Mouse (Mus musculus): ENCODE measurements around the gene Senp1.

The Senp1 gene

GRCm38 (mm10) chr15:98048918-98049700 lies 44.4 kb downstream of the Senp1 start:
- DNase-seq (ENCODE audit: low read depth, low spot score): no peak

- DNase-seq (ENCODE audit: low read depth, low spot score): no peak
These were observed 49.2 kb downstream of the Senp1 start for GRCm38 (mm10) chr15:98044387-98044786.

- DNase-seq (ENCODE audit: low read depth, low spot score): no peak
These were observed 49.6 kb downstream of the Senp1 start for GRCm38 (mm10) chr15:98043967-98044366.

- no peak for DNase-seq (ENCODE audit: low read depth, low spot score)
These were observed 51.0 kb downstream of the Senp1 start for GRCm38 (mm10) chr15:98042508-98042907.

- no peak for DNase-seq (ENCODE audit: low read depth, low spot score)
These were observed 53.9 kb downstream of the Senp1 start for GRCm38 (mm10) chr15:98039682-98040081.

GRCm38 (mm10) chr15:98036578-98036977 lies 57.0 kb downstream of the Senp1 start:
- DNase-seq (ENCODE audit: low read depth, low spot score): no peak

- no peak for DNase-seq (ENCODE audit: low read depth, low spot score)
These were observed 58.3 kb downstream of the Senp1 start for GRCm38 (mm10) chr15:98035076-98035755.

GRCm38 (mm10) chr15:98033233-98033748 lies 60.3 kb downstream of the Senp1 start:
- DNase-seq (ENCODE audit: low read depth, low spot score): no peak

GRCm38 (mm10) chr15:98029798-98030197 lies 63.7 kb downstream of the Senp1 start:
- DNase-seq (ENCODE audit: low read depth, low spot score): no peak

GRCm38 (mm10) chr15:98026967-98027904 lies 66.3 kb downstream of the Senp1 start:
- DNase-seq (ENCODE audit: low read depth, low spot score): no peak

GRCm38 (mm10) chr15:98025611-98026010 lies 67.9 kb downstream of the Senp1 start:
- DNase-seq (ENCODE audit: low read depth, low spot score): no peak

- no peak for DNase-seq (ENCODE audit: low read depth, low spot score)
These were observed 70.4 kb downstream of the Senp1 start for GRCm38 (mm10) chr15:98023137-98023536.

GRCm38 (mm10) chr15:98021886-98022285 lies 71.7 kb downstream of the Senp1 start:
- peak; percentile 80 for DNase-seq (ENCODE audit: low read depth, low spot score)

- no peak for DNase-seq (ENCODE audit: low read depth, low spot score)
These were observed 74.5 kb downstream of the Senp1 start for GRCm38 (mm10) chr15:98019047-98019446.

GRCm38 (mm10) chr15:98017925-98018324 lies 75.6 kb downstream of the Senp1 start:
- no peak for DNase-seq (ENCODE audit: low read depth, low spot score)

GRCm38 (mm10) chr15:98012810-98013209 lies 80.7 kb downstream of the Senp1 start:
- DNase-seq (ENCODE audit: low read depth, low spot score): no peak

GRCm38 (mm10) chr15:98005181-98005580 lies 88.4 kb downstream of the Senp1 start:
- DNase-seq (ENCODE audit: low read depth, low spot score): no peak

- no peak for DNase-seq (ENCODE audit: low read depth, low spot score)
These were observed 88.8 kb downstream of the Senp1 start for GRCm38 (mm10) chr15:98004740-98005159.

GRCm38 (mm10) chr15:98003822-98004739 lies 89.5 kb downstream of the Senp1 start, which contains the start of gene Col2a1:
Gene Col2a1, minus strand, starts transcription at chr15:98004695.
- peak; percentile 82 for DNase-seq (ENCODE audit: low read depth, low spot score)

- no peak for DNase-seq (ENCODE audit: low read depth, low spot score)
These were observed 90.3 kb downstream of the Senp1 start for GRCm38 (mm10) chr15:98002991-98003821.
